9 mouse cellular contexts compared by ENCODE assay signal in genomic region chr17:45516488-45516887, GRCm38 (mm10). TPM values are rescaled to one million over a fixed set of nuclear protein-coding genes. Genes with fewer than 3 reads are reported as not detected.
DNase-seq lines count a peak whose midpoint lies in the region; ATAC-seq lines count a peak whose summit lies in the region.
"Had no signal": no experiment of that assay in that cellular context is flagged by ENCODE, and none has a peak within 500 bp of the region (broad histone marks: within the 10 kb centered on the region; RNA-seq: fewer than 3 reads in every experiment).

No protein-coding gene starts in this region.

- peak; percentile 68 to 91 for DNase-seq in heart, adult 18-20 months
- peak; percentile 90 for DNase-seq in cerebellum, adult 9-11 months
- peak; percentile 80 to 92 for DNase-seq in frontal cortex, postnatal 25 days (ENCODE audit: low spot score in 2 of 2)
- peak; percentile 88 for DNase-seq in induced T-regulatory cell, adult 2 months (ENCODE audit: low read depth)
- DNase-seq in left cerebral cortex, postnatal 25 days (ENCODE audit: low spot score in 2 of 2): peak; percentile 82 to 86
- DNase-seq in spleen, adult 12 weeks (ENCODE audit: low spot score): peak; percentile 65

- H3K4me1 ChIP-seq in heart, embryonic 11.5 days (ENCODE audit: control insufficient read depth, insufficient read depth, low read length): peaks cover 11% of the 10 kb centered on the region
- no peaks in the 10 kb centered on the region; the same call in 1 of the 2 replicates for H3K4me1 ChIP-seq in midbrain, embryonic 15.5 days

- no peak overlapping the region for H3K4me2 ChIP-seq in heart, embryonic 11.5 days
- no peak overlapping the region for H3K4me2 ChIP-seq in midbrain, embryonic 15.5 days

- WGBS in heart, embryonic 11.5 days (ENCODE audit: insufficient replicate concordance): 35% methylated on average over 8 of the region's 8 CpGs
- 50% methylated on average over 8 of the region's 8 CpGs for whole genome bisulfite sequencing in midbrain, embryonic 15.5 days

- 0 out of 2 replicates have a peak, but pooled peaks cover 2% of the 10 kb centered on the region for H3K36me3 ChIP-seq in heart, embryonic 11.5 days (ENCODE audit: control insufficient read depth, insufficient read depth, low read length)
- no peaks in the 10 kb centered on the region for H3K36me3 ChIP-seq in midbrain, embryonic 15.5 days (replicated peaks)

- H3K9me3 ChIP-seq in heart, embryonic 11.5 days (replicated peaks; ENCODE audit: control insufficient read depth, low read length): no peaks in the 10 kb centered on the region
- no peaks in the 10 kb centered on the region for H3K9me3 ChIP-seq in midbrain, embryonic 15.5 days

- intact Hi-C loops in left cerebral cortex, postnatal 25 days (cut with DNase I): loop anchor here (1.0 kb wide), 1 partner anchor 36 kb away; no protein-coding TSS in a partner anchor

- H3K9ac ChIP-seq in heart, embryonic 11.5 days (ENCODE audit: low read depth, low read length): no peak overlapping the region
- H3K9ac ChIP-seq in midbrain, embryonic 15.5 days: peak overlapping the region; percentile 8; the same call in 1 of the 2 replicates

- no peaks in the 10 kb centered on the region for H3K27me3 ChIP-seq in heart, embryonic 11.5 days (ENCODE audit: control insufficient read depth, insufficient read depth, low read length)
- no peaks in the 10 kb centered on the region for H3K27me3 ChIP-seq in midbrain, embryonic 15.5 days (replicated peaks)

- no peak overlapping the region for H3K4me3 ChIP-seq in heart, embryonic 11.5 days (ENCODE audit: low read depth, low read length)
- no peak overlapping the region for H3K4me3 ChIP-seq in midbrain, embryonic 15.5 days
- H3K4me3 ChIP-seq: myocyte had no signal

- ATAC-seq in heart, embryonic 11.5 days (replicated peaks; ENCODE audit: insufficient number of reproducible peaks, low FRiP score, low TSS enrichment): no peak
- ATAC-seq in midbrain, embryonic 15.5 days (replicated peaks): peak; percentile 28

- H3K27ac ChIP-seq in heart, embryonic 11.5 days (ENCODE audit: low read depth, low read length): no peak overlapping the region
- no peak overlapping the region for H3K27ac ChIP-seq in midbrain, embryonic 15.5 days

RNA-seq across cellular contexts. Expression of gene Tcte1, which starts 6.7 kb away (rescaled TPM):
- not detected for total RNA-seq in heart, adult 18-20 months (2021)
- polyA plus RNA-seq in heart, embryonic 11.5 days (2014; fragmentation: Nextera tagmentation; extraction: Ambion mirVana): 0.13 and 0.23 TPM in 2 replicates
- 1 to 10 TPM; 1.1 to 1.3 TPM for total RNA-seq in left cerebral cortex, postnatal 25 days (2021)
- 6.0 and 6.2 TPM in 2 replicates for polyA plus RNA-seq in midbrain, embryonic 15.5 days (2015; fragmentation: Nextera tagmentation; extraction: Ambion mirVana)
- polyA plus RNA-seq: myocyte had no signal

RNA-seq across cellular contexts. Expression of gene Aars2, which starts 9.8 kb away (rescaled TPM):
- 10 to 100 TPM; 17.7 to 19.7 TPM for total RNA-seq in heart, adult 18-20 months (2021)
- polyA plus RNA-seq in heart, embryonic 11.5 days (2014; fragmentation: Nextera tagmentation; extraction: Ambion mirVana): 12.1 and 18.5 TPM in 2 replicates
- 10 to 100 TPM; 23.0 to 24.6 TPM for total RNA-seq in left cerebral cortex, postnatal 25 days (2021)
- 19.7 and 20.5 TPM in 2 replicates for polyA plus RNA-seq in midbrain, embryonic 15.5 days (2015; fragmentation: Nextera tagmentation; extraction: Ambion mirVana)

RNA-seq across cellular contexts. Expression of gene Tmem151b, which starts 33.0 kb away (rescaled TPM):
- under 1 TPM in 1 of 2 experiments, not detected in 1; 0.05 TPM for total RNA-seq in heart, adult 18-20 months (2021)
- polyA plus RNA-seq in heart, embryonic 11.5 days (2014; fragmentation: Nextera tagmentation; extraction: Ambion mirVana): 1.00 and 1.0 TPM in 2 replicates
- total RNA-seq in left cerebral cortex, postnatal 25 days (2021): 100 to 1,000 TPM; 118 to 128 TPM
- polyA plus RNA-seq in midbrain, embryonic 15.5 days (2015; fragmentation: Nextera tagmentation; extraction: Ambion mirVana): 32.1 and 33.9 TPM in 2 replicates

RNA-seq across cellular contexts. Expression of gene Nfkbie, which starts 39.0 kb away (rescaled TPM):
- total RNA-seq in heart, adult 18-20 months (2021): 1 to 10 TPM; 1.2 to 3.1 TPM
- 2.4 TPM in 2 replicates for polyA plus RNA-seq in heart, embryonic 11.5 days (2014; fragmentation: Nextera tagmentation; extraction: Ambion mirVana)
- 1 to 10 TPM; 1.6 to 2.0 TPM for total RNA-seq in left cerebral cortex, postnatal 25 days (2021)
- polyA plus RNA-seq in midbrain, embryonic 15.5 days (2015; fragmentation: Nextera tagmentation; extraction: Ambion mirVana): 3.5 and 5.3 TPM in 2 replicates

RNA-seq across cellular contexts. Expression of gene Spats1, which starts 41.3 kb away (rescaled TPM):
- total RNA-seq in heart, adult 18-20 months (2021): under 1 TPM in 1 of 2 experiments, not detected in 1; 0.33 TPM
- polyA plus RNA-seq in heart, embryonic 11.5 days (2014; fragmentation: Nextera tagmentation; extraction: Ambion mirVana): 0.86 and 1.2 TPM in 2 replicates
- total RNA-seq in left cerebral cortex, postnatal 25 days (2021): 1 to 10 TPM; 5.2 to 6.1 TPM
- 1.6 TPM in 2 replicates for polyA plus RNA-seq in midbrain, embryonic 15.5 days (2015; fragmentation: Nextera tagmentation; extraction: Ambion mirVana)

Comparison
In these comparisons a context has a peak if more than half of its experiments do, and no peak if none do; other contexts are left out.
1. RNA of gene Tmem151b, which starts 33.0 kb away (total RNA-seq): 118 to 128 TPM in left cerebral cortex, postnatal 25 days; 0.05 TPM in heart, adult 18-20 months; every median in the first group is over 100 times any median in the second.
2. Peak in every context shown above with its lines, with median percentiles within 50 percentile points of each other: DNase-seq.